Mouse (Mus musculus): ENCODE results near the gene Fetub.

GRCm38 (mm10) chr16:22878716-22879115 is 39.4 kb upstream of the Fetub start:
- no peak for TF ChIP-seq POLR2A (IDR thresholded peaks at IDR 0.05; ENCODE audit: insufficient read depth, low read depth, low read length)
- no peak for TF ChIP-seq CTCF (IDR thresholded peaks at IDR 0.05; ENCODE audit: insufficient read depth, low read depth, low read length)
